Comparison of ENCODE assay signal across 8 mouse cellular contexts in genomic region chr7:122965386-122965785, GRCm38 (mm10). TPM values are rescaled to one million over a fixed set of nuclear protein-coding genes. Genes with fewer than 3 reads are reported as not detected.
DNase-seq lines count a peak whose midpoint lies in the region; ATAC-seq and TF ChIP-seq lines count a peak whose summit lies in the region.

Rbbp6 (plus strand) TSS chr7:122965686.

- no peak for TF ChIP-seq CTCF in cortical plate, adult 2 months (IDR thresholded peaks at IDR 0.05; ENCODE audit: extremely low read depth, insufficient read depth, low read length)

- no peak within 1 kb of the TSS for H3K27ac ChIP-seq in liver, embryonic 11.5 days (ENCODE audit: low read depth, low read length)
- H3K27ac ChIP-seq in cortical plate, adult 2 months (ENCODE audit: insufficient read depth, low read length): no peak within 1 kb of the TSS
- no peak within 1 kb of the TSS for H3K27ac ChIP-seq in heart, embryonic 11.5 days (ENCODE audit: low read depth, low read length)
- no peak within 1 kb of the TSS for H3K27ac ChIP-seq in neural tube, embryonic 15.5 days (replicated peaks)

- no peak within 1 kb of the TSS for H3K4me2 ChIP-seq in liver, embryonic 11.5 days
- no peak within 1 kb of the TSS for H3K4me2 ChIP-seq in heart, embryonic 11.5 days
- no peak within 1 kb of the TSS for H3K4me2 ChIP-seq in neural tube, embryonic 15.5 days

- H3K9ac ChIP-seq in liver, embryonic 11.5 days (ENCODE audit: low read depth, low read length): no peak within 1 kb of the TSS
- H3K9ac ChIP-seq in heart, embryonic 11.5 days (ENCODE audit: low read depth, low read length): no peak within 1 kb of the TSS
- no peak within 1 kb of the TSS for H3K9ac ChIP-seq in neural tube, embryonic 15.5 days (replicated peaks)

- no peak for ATAC-seq in liver, embryonic 11.5 days (replicated peaks; ENCODE audit: low FRiP score)
- ATAC-seq in heart, embryonic 11.5 days (replicated peaks; ENCODE audit: insufficient number of reproducible peaks, low FRiP score, low TSS enrichment): no peak
- no peak for ATAC-seq in neural tube, embryonic 15.5 days (ENCODE audit: low FRiP score)

- no peak for TF ChIP-seq POLR2A in cortical plate, adult 2 months (IDR thresholded peaks at IDR 0.05; ENCODE audit: extremely low read depth, insufficient read depth, low read length)

- H3K4me1 ChIP-seq in liver, embryonic 11.5 days (replicated peaks; ENCODE audit: control insufficient read depth, insufficient read depth, low read length): no peaks in the 10 kb centered on the region
- H3K4me1 ChIP-seq in cortical plate, adult 2 months (ENCODE audit: control insufficient read depth, insufficient read depth, low read length): no peaks in the 10 kb centered on the region
- no peaks in the 10 kb centered on the region for H3K4me1 ChIP-seq in heart, embryonic 11.5 days (ENCODE audit: control insufficient read depth, insufficient read depth, low read length)
- H3K4me1 ChIP-seq in neural tube, embryonic 15.5 days: peaks cover 7% of the 10 kb centered on the region; the same call in 1 of the 2 replicates

- H3K9me3 ChIP-seq in liver, embryonic 11.5 days (ENCODE audit: control insufficient read depth, low read length): no peaks in the 10 kb centered on the region
- H3K9me3 ChIP-seq in heart, embryonic 11.5 days (replicated peaks; ENCODE audit: control insufficient read depth, low read length): no peaks in the 10 kb centered on the region
- no peaks in the 10 kb centered on the region for H3K9me3 ChIP-seq in neural tube, embryonic 15.5 days (replicated peaks)

- 74% methylated on average over 5 of the region's 5 CpGs for WGBS in liver, embryonic 11.5 days
- WGBS in heart, embryonic 11.5 days (ENCODE audit: insufficient replicate concordance): 75% methylated on average over 5 of the region's 5 CpGs
- WGBS in neural tube, embryonic 15.5 days: 89% methylated on average over 5 of the region's 5 CpGs

- no peaks in the 10 kb centered on the region for H3K27me3 ChIP-seq in liver, embryonic 11.5 days (replicated peaks; ENCODE audit: control insufficient read depth, insufficient read depth, low read length)
- no peaks in the 10 kb centered on the region for H3K27me3 ChIP-seq in heart, embryonic 11.5 days (ENCODE audit: control insufficient read depth, insufficient read depth, low read length)
- no peaks in the 10 kb centered on the region for H3K27me3 ChIP-seq in neural tube, embryonic 15.5 days (replicated peaks)

- no peaks in the 10 kb centered on the region for H3K36me3 ChIP-seq in liver, embryonic 11.5 days (ENCODE audit: control insufficient read depth, insufficient read depth, low read length)
- H3K36me3 ChIP-seq in heart, embryonic 11.5 days (ENCODE audit: control insufficient read depth, insufficient read depth, low read length): no peaks in the 10 kb centered on the region
- no peaks in the 10 kb centered on the region for H3K36me3 ChIP-seq in neural tube, embryonic 15.5 days

- no peak within 1 kb of the TSS for H3K4me3 ChIP-seq in liver, embryonic 11.5 days (ENCODE audit: low read depth, low read length)
- H3K4me3 ChIP-seq in cortical plate, adult 2 months (ENCODE audit: insufficient read depth, low read length): no peak within 1 kb of the TSS
- H3K4me3 ChIP-seq in heart, embryonic 11.5 days (ENCODE audit: low read depth, low read length): no peak within 1 kb of the TSS
- no peak within 1 kb of the TSS for H3K4me3 ChIP-seq in neural tube, embryonic 15.5 days (replicated peaks)

- DNase-seq in liver, embryonic 11.5 days (ENCODE audit: low spot score): no peak
- DNase-seq in liver: no peak
- DNase-seq in left cerebral cortex, adult 8-10 months (ENCODE audit: low spot score in 2 of 2): no peak
- DNase-seq in kidney, postnatal 14 days: no peak
- DNase-seq in yolk sac, embryonic 10.5 days (ENCODE audit: low spot score): no peak

RNA-seq across cellular contexts. Expression of gene Rbbp6, which starts in this region (rescaled TPM):
- 25.4 and 32.2 TPM in 2 replicates for polyA plus RNA-seq in liver, embryonic 11.5 days (2014; fragmentation: Nextera tagmentation; extraction: Ambion mirVana)
- 51.5 and 51.7 TPM in 2 replicates for polyA plus RNA-seq in cortical plate, adult 2 months (2012; rRNA removed)
- polyA plus RNA-seq in heart, embryonic 11.5 days (2014; fragmentation: Nextera tagmentation; extraction: Ambion mirVana): 22.0 and 30.1 TPM in 2 replicates
- 10 to 100 TPM; 60.1 to 72.3 (median 69.7) TPM for total RNA-seq in left cerebral cortex, adult 8-10 months (2022)
- polyA plus RNA-seq in neural tube, embryonic 15.5 days (2015; fragmentation: Nextera tagmentation; extraction: Ambion mirVana): 23.2 and 25.4 TPM in 2 replicates
